16 mouse cellular contexts compared by ENCODE assay signal in the genomic region with DNA sequence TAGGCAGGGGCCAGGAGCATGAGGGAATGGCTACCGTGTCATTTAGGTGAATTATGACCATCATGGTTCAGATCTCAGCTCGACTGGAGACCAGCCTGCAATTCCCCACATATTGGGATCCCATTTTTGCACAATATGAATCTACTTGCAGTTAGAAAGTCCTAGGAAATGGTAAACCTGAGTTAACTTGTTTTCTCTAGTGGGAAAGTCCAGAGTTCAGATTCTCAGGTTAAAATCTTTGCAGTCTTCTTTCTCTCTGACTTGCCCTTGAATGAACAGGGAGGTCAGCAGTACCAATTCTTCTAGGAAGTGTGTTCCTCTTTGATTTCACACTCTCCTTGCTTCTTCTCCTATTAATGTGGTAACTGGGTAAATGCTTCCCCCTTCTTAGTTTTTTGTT.
"Had no signal": no experiment of that assay in that cellular context is flagged by ENCODE, and none has a peak within 500 bp of the region (broad histone marks: within the 10 kb centered on the region; RNA-seq: fewer than 3 reads in every experiment).

No protein-coding gene starts in this region.

- H3K9ac ChIP-seq: neural tube, embryonic 13.5 days; neural tube, embryonic 15.5 days; stomach, embryonic 15.5 days had no signal

- DNase-seq: retina, postnatal 1 day; right cerebral cortex, adult 18-20 months; right cerebral cortex, postnatal 14 days; right cerebral cortex, postnatal 25 days; right cerebral cortex, postnatal 4 days; spleen, adult 18-20 months; thymus, adult 18-20 months; thymus, adult 2 months; thymus, postnatal 14 days; thymus, postnatal 25 days; thymus, postnatal 36 days; thymus, postnatal 4 days had no signal

- H3K4me2 ChIP-seq: neural tube, embryonic 13.5 days; neural tube, embryonic 15.5 days; stomach, embryonic 15.5 days had no signal

- H3K9me3 ChIP-seq: neural tube, embryonic 13.5 days; neural tube, embryonic 15.5 days; stomach, embryonic 15.5 days had no signal

- H3K4me1 ChIP-seq: neural tube, embryonic 13.5 days; neural tube, embryonic 15.5 days; stomach, embryonic 15.5 days had no signal

- H3K36me3 ChIP-seq: neural tube, embryonic 13.5 days; neural tube, embryonic 15.5 days; stomach, embryonic 15.5 days had no signal

- H3K27me3 ChIP-seq: neural tube, embryonic 13.5 days; neural tube, embryonic 15.5 days; stomach, embryonic 15.5 days had no signal

- H3K27ac ChIP-seq: neural tube, embryonic 13.5 days; neural tube, embryonic 15.5 days; stomach, embryonic 15.5 days; stomach, postnatal 0 days had no signal

- H3K4me3 ChIP-seq: neural tube, embryonic 13.5 days; neural tube, embryonic 15.5 days; stomach, embryonic 15.5 days had no signal
